Mouse (Mus musculus) frontal cortex, postnatal 36 days (tissue): ENCODE results near the gene Pnpla2.
A peak's percentile ranks its signal among the peaks of the same experiment; 100 is the strongest.
"Not testable (repeated sequence)": the region's sequence is repeated elsewhere in the genome, so short reads cannot be mapped to it uniquely, and the experiment has no call there.

Experiments
- DNase-seq, 2 experiments: peaks; one replicate each; pipeline ENCODE4 v3.0.0; 2022; ENCODE audit warnings: low spot score in 2 of 2

The Pnpla2 gene

DNA sequence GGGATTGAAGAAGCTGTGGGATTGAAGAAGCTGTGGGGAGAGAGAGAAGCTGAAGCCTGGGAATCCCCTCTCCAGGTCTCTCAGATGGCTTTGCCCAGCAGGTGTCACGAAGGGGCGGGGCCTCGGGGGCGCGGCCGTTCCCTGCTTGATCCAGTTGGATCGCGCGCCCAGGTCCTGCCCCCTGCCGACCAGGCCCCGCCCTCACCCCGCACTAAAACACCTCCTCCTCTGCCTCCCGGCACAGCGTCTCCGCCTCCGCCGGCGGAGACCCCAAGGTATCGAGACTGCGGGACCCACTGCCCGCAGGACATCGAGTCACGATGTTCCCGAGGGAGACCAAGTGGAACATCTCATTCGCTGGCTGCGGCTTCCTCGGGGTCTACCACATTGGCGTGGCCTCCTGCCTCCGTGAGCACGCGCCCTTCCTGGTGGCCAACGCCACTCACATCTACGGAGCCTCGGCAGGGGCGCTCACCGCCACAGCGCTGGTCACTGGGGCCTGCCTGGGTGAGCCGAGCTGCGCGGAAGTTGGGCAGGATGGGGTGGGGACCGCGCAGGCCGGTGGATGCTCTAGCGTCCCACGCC, at the start of gene Pnpla2:
TSS of gene Pnpla2 (plus strand) at position 232 of the 585 bp plus-strand sequence.
- peak; percentile 85 to 90 for DNase-seq

DNA sequence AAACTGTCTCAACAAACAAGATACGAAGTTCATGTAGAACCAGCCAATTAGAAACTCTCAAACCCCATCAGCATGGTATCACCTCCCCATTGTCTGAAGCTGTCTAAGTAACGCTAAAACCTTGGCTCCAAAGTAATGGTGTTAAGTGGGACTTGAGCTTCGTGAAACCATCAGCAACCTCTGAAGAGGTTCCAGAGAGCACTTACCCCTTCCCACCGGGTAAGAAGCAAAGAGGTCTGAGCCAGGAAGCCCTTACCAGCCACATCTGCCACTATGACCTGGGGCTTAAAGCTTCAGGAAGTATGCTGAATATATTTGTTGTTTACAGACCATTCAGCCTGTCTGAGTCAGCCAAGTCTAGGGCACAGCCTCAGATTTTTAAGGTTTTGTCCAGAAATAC, 49.5 kb upstream of the Pnpla2 start:
- DNase-seq = no peak

GRCm38 (mm10) chr7:141407670-141408069, 47.3 kb upstream of the Pnpla2 start:
- DNase-seq = not testable (repeated sequence)

- DNase-seq = peak; percentile 84 to 91
Observed at GRCm38 (mm10) chr7:141408833-141409232, 46.2 kb upstream of the Pnpla2 start.

- no peak for DNase-seq
Observed at GRCm38 (mm10) chr7:141410631-141411030, 44.4 kb upstream of the Pnpla2 start.

DNA sequence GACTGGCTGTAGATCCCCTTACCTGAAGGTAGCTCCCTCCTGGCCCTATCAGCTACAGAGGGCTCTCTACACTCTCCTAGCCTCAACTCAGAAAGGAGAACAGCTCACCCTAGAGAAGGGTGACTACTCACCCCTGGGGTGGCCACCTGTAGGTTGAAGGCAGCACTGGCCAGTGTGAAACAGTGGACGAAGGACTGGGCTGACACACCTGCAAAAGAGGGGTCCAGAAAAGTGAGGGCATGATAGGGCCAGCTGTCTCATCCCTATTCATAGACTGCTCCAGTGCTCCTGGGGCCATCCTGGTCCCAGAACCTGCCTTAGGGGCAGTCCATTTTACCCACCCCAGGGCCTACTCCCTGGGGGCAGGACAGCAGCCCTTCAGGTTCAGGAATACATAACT, 43.3 kb upstream of the Pnpla2 start:
- DNase-seq = no peak

- no peak for DNase-seq
Observed at GRCm38 (mm10) chr7:141413331-141413730, 41.7 kb upstream of the Pnpla2 start.

DNA sequence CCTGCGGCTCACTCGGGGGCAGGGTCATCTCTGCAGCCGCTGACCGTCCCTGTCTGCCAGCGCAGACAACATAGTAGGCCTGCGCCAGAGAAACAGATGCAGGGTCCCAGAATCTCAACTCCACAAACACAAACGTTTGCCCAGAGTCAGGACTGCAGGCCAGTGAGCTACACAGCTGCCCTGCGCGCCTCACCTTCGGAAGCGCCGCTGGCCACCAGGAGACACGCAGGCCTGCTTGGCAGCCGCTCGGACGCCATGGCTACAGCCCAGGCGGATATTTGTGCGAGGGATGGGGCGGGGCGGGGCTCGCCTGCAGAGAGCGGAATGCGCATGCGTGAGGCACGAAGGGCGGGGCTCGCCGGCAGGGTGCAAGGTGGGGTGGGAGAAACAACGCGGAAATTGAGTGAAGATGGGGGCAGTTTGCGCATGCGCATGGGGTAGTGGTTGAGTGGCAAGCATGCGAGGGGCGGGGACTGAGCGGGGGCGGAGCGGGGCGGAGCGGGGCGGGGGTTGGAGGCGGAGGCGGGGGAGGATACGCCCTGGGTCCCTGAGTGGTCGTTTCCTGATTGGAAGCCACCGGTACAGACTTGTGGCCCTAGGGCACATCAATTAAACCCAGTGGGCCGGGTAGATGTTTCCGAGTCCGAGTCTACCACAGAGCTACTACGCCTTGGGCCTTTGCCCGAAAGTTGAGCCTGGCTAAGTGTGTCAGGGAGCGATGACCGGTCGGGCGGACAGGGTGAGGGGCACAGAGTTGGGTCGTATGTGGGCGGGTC, 41.0 kb upstream of the Pnpla2 start, which contains the start of gene Gatd1:
TSS of gene Gatd1 (minus strand) at position 328 of the 776 bp plus-strand sequence.
- DNase-seq = peak; percentile 97 to 98

- no peak for DNase-seq
Observed at GRCm38 (mm10) chr7:141416144-141416841, 38.7 kb upstream of the Pnpla2 start.

DNA sequence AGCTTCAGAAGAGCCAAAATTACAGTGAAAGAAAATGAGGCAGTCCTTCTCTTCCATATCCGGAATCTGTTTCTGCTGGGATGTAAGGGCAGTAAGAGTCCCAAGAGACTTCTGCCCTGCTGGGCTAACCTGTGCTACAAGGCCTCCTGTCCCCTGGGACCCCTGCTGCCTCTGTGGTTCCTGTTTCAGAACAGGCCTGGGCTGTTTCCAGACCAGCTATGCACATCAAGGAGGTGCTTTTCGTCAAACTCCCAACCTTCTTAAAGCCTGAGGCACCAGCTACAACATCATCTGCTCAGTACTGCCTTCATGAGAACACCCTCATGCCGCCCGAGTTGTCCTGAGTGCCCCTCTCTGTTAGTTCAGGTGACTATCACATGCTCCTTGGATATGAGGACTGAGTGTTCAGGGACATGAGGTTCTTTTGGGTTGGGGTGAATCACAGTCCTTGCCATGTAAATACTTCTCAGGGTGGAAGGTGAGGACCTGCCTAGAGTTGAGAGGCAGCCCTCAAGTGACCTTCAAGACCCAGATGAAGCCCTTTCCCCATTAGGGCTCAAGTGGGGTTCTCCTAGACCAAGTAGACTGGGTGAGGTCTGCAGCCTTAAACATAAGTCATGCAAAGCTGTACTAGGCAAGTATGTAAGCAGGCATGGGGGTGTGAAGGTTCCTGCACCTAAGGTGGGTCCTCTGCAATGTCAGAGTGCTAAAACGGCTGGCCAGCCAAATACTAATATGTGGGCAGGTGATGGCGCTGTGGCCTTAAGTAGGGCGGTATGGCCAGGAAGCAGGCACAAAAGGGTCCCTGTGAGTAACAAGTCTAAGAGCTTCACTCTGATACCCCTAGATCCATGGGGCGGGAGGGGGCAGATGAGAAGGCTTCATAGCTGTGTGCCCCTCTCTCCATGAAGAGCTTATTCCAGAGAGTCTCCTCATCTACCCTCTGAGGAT, 37.0 kb upstream of the Pnpla2 start:
- DNase-seq = no peak

- no peak for DNase-seq
Observed at GRCm38 (mm10) chr7:141418970-141419369, 36.0 kb upstream of the Pnpla2 start.

GRCm38 (mm10) chr7:141420030-141420702, 34.8 kb upstream of the Pnpla2 start:
- no peak for DNase-seq

DNA sequence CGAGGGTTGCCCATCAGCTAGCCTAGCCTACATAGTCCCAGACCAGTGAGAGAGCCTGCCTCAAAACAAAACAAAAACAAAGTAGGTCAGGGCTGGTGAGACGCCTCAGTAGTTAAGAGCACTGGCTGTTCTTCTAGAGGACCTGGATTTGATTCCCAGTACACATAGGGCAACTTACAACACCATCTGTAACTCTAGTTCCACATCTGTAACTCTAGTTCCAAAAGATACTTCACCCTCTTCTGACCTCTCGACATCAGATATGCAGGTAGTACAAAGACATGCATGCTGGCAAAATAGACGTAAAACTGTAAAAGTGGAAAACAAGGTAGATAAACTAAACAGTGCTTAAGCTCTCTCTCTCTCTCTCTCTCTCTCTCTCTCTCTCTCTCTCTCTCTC, 31.2 kb upstream of the Pnpla2 start:
- no peak for DNase-seq

DNA sequence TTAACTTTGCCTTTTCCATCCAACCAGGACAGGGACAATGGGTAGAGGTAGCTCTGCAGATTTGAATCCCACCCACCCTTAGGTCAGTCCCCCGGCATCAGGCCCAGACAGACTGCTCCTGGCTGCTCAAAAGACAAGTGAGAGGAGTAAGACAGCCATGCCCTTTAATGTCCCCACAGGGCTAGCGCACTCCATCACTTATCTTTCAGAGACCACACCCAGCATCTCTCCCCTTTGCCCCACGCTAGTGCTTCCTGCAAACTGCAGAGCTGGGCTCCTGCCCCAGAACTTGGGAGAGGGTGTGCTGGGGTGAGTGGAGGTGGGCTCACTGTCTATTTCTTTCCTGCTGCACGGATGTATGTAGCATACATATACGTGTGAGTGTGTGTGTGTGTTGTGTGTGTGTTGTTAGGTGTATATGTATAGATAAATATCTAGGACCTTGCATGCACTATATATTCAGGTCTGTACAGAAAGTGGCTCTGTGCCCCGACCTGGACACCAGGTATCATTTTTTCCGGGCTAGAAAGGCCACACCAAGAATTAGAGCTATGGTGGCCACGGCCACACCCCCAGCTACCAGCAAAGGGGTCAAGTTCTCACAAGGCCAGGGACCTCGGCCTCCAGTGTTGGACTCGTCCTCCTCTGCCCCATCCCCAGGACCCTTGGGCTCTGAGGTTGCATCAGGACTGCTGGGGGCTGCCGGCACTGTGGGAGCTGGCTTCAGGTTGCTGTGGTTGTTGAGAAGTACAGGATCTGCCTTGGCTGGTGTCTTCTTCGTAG, 27.9 kb upstream of the Pnpla2 start:
- no peak for DNase-seq

DNA sequence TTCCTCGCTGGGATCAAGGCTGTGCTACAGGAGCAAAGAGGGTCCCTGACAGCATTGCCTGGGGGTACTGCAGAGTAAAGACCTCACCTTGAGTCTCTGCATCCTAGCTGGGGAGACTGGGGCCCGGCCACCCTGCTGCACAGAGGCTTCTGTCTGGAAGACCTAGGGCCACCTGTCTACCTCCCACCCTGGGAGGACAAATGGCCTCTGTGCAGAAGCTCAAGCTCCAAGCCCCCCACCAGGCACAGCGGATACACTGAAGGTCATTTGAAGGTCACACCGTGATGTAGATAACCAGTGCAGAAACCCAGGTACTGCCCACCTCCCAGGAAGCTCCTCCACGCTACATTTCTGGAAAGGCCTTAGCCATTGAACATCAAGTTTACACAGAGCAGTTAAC, 26.3 kb upstream of the Pnpla2 start:
- DNase-seq = no peak

DNA sequence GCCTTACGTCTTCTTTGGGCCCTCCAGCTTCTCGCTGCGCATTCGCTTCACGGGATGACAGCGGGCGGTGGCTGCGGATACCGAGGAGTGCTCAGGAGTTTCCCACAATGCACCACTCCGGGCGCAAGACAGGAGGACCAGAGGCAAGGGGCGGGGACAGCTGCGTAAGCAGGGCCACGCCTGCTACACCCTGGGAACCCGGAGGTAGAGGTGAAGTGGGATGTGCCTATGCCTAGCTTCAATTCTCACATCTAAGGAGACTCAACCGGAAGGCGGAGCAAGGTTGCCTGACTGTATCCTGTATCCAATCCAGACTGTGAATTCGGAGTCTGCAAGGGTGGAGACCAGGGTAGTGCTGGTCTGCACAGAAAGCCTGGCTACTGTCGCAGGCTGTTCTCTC, 25.7 kb upstream of the Pnpla2 start, which contains the start of gene Cend1:
TSS of gene Cend1 (minus strand) at position 182 of the 400 bp plus-strand sequence.
- peak; percentile 92 to 93 for DNase-seq

GRCm38 (mm10) chr7:141429840-141430584, 25.0 kb upstream of the Pnpla2 start:
- no peak for DNase-seq

DNA sequence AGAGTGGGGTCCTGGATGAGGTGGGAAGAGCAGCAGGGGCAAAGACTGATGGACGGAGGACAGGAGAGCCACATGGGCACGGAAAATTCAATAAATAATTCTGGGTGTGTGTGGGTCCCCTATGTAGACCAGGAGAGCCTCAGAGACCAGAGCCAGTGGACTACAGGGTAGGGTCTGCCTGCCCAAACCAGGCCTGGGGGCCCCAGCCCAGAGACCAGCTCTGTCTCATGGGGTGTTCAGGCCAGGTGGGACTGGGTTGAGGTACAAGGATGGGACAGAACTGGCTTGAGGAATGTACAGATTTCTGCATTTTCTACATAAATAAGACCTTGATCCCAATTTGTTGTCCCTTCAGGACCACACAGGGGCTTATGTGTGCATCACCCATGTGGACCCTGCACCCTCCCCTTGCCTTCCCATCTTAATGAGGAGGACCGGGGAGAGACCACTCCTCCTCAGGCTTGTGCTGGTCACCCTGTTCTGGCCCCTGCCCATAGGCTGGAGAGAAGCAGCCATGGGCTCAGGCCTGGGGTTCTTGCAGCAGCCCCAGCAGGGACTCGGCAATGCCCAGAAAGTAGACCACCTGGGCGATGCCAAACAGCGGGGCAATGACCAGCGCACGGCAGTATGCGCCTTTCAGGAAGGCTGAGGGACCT, 24.3 kb upstream of the Pnpla2 start:
- DNase-seq = no peak
